Mouse (Mus musculus) T-helper 2 cell (primary cell): ENCODE results near the gene Flot1.

Experiments
- in situ Hi-C: fragments of 300-600 bp; cut with MboI, MseI; formaldehyde crosslinking; loops from one replicate; pipeline ENCODE4 v1.15.1; 2025; ENCODE audit warnings: high pct_unique_total_duplicates

The Flot1 gene

DNA sequence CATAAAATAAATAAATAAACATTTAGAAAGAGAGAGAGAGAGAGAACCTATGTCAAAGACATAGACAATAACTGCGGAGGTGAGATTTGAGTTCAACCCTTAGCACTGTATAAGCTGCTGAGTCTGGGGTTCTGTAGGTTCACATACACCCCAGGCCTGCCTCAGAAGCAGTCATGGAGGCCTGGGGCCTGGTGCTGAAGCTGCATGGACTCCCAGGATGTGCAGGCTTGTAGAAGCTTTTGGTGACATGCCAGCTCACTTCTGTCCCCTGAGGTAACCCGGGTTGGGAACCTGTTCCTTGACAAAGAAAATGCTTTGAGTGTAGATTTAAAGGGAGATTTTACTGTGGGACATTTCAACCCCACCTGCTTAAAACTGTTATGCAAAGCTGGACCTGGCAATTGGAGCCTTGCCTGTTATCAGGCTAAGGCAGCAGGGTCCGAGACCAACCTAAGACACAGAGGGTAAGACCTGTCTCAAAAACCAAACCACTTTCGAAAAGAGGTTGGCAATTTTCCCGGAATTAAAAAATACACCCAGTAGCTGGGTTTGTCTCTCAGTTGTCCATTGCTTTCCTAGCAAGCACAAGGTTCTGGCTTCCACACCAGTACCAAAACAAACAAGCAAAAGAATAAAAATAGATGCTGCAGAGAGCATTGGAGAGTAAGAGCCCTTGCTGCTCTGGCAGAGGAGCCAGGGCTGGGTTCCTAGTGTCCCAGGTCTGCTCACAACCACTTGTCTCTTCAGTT lies 12.0 kb upstream of the Flot1 start:
- in situ Hi-C loops = no loop called here

DNA sequence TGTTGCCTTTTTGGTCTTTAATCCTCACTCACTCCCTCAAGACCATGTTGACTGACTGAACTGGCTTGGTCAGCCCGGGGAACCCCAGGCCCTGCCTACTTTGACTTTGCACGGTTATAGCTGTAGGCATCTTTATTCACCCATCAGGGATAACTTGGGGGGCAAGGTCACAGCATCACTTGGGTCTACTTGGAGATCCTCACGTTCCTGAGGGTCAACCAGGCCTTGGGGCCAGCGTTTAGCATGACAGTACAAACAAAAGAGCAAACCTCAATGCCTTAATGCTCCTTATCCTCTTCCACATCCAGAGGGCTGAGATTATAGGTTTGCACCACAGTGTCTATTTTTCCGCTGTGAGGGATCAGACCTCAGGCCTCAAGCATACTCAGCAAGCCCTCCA lies 10.7 kb upstream of the Flot1 start:
- in situ Hi-C loops = no loop called here

DNA sequence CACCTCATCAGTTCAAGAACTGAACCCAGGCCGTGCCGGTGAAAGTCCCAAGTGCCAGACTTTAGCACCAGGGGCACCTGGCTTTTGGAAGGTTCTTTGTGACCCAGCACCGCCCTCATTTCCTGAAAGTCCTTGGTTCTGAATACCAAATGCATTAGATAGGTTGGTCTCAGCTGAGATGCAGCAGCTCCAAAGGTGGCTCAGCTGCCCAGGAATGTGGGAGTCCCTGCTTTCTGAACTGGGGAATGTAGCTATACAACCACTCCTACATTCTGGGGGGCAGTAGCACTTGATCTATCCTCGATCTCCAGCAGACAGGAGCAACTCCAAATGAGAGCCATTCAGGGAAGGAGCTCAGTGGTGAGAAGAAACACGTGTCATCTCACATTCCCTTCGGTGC lies 10.3 kb upstream of the Flot1 start:
- in situ Hi-C loops = no loop called here

- in situ Hi-C loops = no loop called here
Observed at GRCm38 (mm10) chr17:35813245-35813647, 9.8 kb upstream of the Flot1 start.

- in situ Hi-C loops = no loop called here
Observed at GRCm38 (mm10) chr17:35813653-35814052, 9.4 kb upstream of the Flot1 start.

GRCm38 (mm10) chr17:35814678-35815077 lies 8.4 kb upstream of the Flot1 start:
- in situ Hi-C loops = no loop called here

DNA sequence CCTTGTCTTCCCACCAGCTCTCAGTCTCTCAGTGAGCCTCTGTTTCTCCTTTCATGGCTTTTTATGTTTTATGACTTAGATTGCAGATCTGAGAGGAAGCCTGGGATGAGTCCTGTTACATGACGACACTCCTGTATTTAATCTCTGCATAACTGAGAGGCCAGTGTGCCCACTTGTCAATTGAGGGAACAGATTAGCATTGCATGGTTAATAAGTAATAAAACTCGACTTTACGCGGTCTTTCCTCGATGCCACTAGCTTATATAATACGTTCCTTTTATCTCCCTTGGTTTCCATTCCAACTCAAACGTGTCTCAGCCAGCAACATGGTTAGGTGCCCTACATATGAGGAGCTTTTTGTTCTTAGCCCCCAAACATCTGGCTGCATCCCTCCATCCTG lies 7.2 kb upstream of the Flot1 start:
- in situ Hi-C loops = no loop called here

DNA sequence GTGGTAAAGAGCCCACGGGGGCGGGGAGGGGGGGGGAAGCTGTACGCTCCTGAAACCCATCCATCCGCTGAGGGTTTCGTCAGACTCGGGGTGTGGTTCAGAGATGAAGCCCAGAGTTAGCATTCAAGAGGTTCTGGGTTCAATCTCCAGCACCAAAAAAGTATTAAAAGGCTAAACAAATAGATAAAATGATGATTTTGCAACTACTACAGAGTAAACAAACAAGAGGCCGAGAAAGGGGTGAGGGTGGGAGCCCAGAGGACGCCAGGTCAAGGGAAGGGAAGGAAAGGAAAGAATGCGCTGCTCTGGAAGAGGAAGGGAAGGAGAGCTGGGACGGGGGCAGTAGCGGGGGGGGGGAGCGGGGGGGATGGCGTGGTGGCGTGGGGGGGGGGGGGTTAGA lies 6.3 kb upstream of the Flot1 start:
- in situ Hi-C loops = no loop called here

DNA sequence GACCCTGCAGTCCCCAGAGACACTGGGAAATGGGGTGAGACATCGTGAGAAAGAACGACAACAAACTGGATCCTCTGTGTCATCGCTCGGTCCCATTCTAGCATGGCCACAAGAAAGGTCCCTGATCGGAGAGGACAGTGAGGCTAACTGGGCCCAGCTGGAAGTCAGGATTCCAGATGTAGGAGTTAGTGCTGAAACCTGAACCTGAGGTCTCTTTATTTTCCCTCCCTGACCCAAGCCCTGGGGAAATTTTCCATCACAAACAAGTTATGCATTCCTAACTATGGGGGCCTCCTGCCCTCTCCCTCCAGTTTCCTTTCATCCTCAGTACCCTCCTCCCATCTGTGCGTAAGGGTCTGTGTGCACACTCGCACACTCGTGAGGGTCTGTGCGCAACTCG lies 5.8 kb upstream of the Flot1 start:
- in situ Hi-C loops = no loop called here

DNA sequence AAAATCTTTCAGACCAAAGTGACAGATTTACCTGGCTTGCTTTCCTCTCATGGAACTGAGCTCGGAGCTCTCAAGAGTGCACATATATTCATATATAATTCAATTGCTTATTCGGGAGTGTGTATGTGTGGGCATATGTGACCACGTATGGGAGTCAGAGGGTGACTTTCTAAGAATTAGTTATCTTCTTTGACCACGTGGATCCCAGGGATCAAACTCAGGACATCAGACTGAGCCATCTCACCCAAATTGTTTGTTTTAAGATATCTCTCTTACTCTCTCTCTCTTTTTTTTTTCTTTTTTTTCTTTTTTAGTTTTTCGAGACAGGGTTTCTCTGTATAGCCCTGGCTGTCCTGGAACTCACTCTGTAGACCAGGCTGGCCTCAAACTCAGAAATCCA lies 2.9 kb upstream of the Flot1 start:
- in situ Hi-C loops = no loop called here

DNA sequence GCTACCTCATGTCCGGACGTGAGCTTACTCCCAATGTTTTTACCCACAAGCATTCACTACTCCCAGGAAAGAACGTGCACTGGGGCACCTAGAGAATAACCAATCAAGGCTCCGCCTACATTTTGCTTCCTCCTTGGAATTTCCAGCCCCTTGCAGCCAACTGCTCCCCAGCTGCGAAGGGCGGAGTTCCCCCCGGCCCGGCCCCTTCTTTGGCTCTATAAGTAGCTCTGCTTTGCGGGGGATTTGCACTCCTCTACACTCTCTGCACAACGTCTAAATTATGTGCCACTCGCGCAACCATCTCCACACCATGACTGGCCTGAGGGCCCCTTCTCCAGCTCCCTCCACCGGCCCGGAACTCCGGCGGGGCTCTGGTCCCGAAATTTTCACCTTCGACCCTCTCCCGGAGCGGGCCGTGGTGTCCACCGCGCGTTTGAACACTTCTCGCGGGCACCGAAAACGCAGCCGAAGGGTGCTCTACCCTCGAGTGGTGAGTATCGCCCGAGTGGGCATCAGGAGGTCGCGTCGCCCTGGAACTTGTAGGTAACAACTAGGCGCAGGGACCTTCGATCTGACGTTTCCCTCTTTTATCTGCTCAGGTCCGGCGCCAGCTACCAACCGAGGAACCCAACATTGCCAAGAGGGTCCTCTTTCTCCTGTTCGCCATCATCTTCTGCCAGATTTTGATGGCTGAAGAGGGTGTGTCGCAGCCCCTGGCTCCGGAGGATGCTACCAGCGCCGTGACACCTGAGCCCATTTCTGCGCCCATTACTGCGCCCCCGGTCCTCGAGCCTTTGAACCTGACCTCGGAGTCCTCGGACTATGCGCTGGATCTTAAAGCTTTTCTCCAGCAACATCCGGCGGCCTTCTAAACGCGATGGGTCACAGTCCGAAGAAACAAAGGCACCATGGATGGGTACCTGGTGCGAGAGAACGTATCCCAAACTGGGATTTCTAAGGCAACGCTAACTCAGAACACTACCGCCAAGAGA lies 1.3 kb upstream of the Flot1 start, which contains the start of gene Ier3:
Gene Ier3 (plus strand): TSS at position 246 of the 992 bp plus-strand sequence.
- in situ Hi-C loops = no loop called here

DNA sequence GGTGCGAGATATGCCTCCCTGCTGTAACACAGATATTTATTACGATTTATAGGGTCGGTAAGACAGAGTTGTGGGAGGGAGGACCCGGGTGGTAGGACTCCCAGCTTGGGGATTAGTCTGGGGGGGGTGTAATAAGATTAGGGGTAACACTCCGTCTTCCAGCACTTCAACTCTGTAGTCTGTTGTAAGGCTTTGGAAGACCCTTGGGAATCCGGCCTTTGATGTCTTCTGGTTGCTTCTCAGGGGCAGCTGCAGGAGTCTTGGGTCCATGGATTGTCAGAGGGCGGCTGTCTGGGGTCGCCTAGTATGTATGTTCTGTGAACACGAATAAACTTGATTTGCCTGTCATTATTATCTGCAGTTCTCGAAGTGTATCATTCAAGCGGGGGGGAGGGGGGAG lies 466 bp upstream of the Flot1 start:
- in situ Hi-C loops = no loop called here

DNA sequence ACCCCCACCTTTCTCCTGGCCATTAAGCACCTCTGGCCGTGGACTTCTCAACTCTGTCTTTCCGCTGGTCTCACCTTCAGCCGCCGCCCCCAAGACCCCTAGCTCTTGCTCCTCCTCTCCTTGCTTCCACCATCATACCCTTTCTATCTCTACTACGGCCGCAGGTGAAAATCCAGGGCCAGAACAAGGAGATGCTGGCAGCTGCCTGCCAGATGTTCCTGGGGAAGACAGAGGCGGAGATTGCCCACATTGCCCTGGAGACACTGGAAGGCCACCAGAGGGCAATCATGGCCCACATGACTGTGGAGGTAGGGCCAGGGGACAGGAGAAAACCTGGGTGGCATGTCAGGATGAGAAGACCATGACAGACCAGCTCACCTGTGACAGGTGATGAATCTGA lies 1.4 kb downstream of the Flot1 start:
- in situ Hi-C loops = no loop called here

DNA sequence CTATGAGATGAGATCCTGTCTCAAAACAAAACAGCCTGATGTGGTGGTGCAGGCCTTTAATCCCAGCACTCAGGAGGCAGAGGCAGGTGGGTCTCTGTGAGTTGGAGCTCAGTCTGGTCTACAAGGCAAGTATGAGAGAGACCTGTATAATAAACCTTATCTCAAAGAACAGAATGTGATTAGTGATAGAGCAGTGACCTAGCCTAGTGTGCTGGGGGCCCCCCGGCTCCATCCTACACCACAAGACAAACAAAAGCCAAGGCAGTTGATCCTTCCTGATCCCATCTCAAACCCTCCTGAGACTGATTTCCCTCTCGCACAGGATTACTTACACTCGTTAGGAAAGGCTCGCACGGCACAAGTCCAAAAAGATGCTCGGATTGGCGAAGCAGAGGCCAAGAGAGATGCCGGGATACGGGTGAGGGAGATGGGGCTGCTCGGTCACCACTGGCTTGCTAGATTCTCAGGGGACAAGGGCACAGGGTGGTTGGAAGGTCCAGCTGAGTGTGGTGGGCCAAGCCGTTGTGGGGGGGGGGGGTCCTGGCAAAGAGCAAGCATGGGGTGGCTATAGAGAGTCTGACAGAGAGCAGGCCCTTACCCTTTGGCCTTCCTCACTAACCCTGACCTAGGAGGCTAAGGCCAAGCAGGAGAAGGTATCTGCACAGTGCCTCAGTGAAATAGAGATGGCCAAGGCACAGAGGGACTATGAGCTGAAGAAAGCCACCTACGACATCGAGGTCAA lies 2.2 kb downstream of the Flot1 start:
- in situ Hi-C loops = loop anchor here (5.0 kb wide), 1 partner anchor 82 kb away; no protein-coding TSS in a partner anchor

- in situ Hi-C loops = loop anchor here (5.0 to 10.0 kb wide), 2 partner anchors 78 to 285 kb away; no protein-coding TSS in a partner anchor
Observed at GRCm38 (mm10) chr17:35829737-35830136, 6.7 kb downstream of the Flot1 start.

DNA sequence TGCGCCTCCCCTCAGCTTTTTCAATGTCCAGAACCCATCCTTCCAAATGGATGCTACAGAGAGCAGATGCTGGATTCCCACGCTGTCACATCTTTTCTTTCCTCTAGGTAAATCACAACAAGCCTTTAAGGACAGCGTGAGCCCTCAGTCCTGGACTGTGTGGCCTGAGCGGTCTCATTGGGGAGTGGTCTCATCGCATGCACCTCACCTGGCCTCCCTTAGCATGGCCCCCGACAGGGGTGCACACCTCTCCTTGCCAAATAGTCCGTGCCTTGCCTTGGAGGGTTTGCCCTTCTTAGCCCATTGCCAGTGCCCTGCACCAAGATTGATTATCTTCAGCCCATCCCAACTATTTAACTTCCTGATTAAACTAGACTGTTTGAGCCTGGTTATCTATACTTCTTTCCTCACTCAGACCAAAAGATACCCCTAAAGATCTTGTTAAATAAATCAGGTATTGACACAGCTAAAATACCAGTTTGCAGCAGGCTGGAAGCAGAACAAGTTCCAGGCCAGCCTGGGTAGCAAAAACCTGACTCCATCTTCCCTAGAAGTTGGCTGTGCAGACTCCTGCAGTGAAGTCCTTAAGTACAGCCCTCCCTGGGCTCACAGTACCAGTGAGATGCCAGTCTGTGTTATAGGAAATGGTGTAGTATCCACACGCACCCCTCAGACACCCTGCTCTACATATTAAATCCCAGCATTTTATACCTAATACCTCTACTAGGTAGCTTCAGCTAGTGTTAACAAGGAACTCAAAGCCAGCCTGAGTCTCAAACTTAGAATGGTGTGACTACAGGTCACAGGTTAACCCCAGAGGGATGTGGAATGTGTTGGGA lies 9.6 kb downstream of the Flot1 start:
- in situ Hi-C loops = loop anchor here (10.0 kb wide), 1 partner anchor 282 kb away; no protein-coding TSS in a partner anchor

DNA sequence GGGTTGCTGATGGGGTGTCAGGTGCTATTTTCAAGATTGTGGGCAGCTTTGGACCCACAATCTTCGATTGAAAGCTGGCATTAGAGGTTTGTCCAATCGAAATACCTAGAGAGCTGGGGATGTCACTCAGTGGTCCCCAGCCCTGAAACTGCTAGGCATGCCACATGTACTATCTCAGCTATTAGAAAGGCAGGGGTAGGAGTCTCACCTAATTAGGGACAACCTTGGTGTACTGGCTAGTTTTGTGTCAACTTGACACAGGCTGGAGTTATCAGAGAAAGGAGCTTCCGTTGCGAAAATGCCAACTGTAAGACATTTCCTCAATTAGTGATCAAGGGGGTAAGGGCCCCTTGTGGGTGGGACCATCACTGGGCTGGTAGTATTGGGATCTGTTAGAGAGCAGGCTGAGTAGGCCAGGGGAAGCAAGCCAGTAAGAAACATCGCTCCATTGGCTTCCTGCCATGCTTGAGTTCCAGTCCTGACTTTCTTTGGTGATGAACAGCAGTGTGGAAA lies 10.3 kb downstream of the Flot1 start:
- in situ Hi-C loops = loop anchor here (10.0 kb wide), 1 partner anchor 282 kb away; no protein-coding TSS in a partner anchor

GRCm38 (mm10) chr17:35833894-35834293 lies 10.9 kb downstream of the Flot1 start:
- in situ Hi-C loops = loop anchor here (10.0 kb wide), 1 partner anchor 281 kb away; no protein-coding TSS in a partner anchor

DNA sequence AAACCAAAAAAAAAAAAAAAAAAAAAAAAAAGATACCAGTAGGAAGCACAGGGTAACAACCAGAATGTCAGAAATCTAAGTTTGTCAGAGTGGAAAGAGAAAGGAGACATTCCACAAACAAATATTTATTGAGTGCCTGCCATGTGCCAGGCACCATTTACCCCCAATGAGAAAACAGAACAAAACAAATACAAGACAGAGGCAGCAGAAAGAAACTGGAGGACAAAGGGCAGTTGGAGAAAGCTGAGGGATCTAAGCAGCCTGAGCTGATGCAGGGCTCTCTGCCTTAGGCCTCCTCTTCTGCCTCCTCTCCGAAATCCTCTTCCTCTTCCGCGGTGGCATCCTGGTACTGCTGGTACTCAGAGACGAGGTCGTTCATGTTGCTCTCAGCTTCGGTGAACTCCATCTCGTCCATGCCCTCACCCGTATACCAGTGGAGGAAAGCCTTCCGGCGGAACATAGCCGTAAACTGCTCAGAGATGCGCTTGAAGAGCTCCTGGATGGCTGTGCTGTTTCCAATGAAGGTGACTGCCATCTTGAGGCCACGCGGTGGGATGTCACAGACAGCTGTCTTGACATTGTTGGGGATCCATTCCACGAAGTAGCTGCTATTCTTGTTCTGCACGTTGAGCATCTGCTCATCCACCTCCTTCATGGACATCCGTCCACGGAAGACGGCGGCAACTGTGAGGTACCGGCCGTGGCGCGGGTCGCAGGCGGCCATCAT lies 11.8 kb downstream of the Flot1 start:
- in situ Hi-C loops = loop anchor here (5.0 to 10.0 kb wide), 2 partner anchors 37 to 280 kb away; no protein-coding TSS in a partner anchor
